Comparison of ENCODE assay signal across 8 mouse cellular contexts in genomic region chr9:67595221-67595620, GRCm38 (mm10).
"Had no signal": no experiment of that assay in that cellular context is flagged by ENCODE, and none has a peak within 500 bp of the region (broad histone marks: within the 10 kb centered on the region; RNA-seq: fewer than 3 reads in every experiment).

No protein-coding gene starts in this region.

- DNase-seq: kidney, adult 9 months; kidney, postnatal 14 days; liver; liver, embryonic 13.5 days; liver, postnatal 0 days; right cerebral cortex, adult 18-20 months; right cerebral cortex, postnatal 25 days; thymus, postnatal 36 days had no signal
